In genomic region chr6:122325361-122325975, GRCm38 (mm10) we compare ENCODE assay signal across 32 mouse cellular contexts. TPM values are rescaled to one million over a fixed set of nuclear protein-coding genes. Genes with fewer than 3 reads are reported as not detected.
DNase-seq lines count a peak whose midpoint lies in the region; ATAC-seq and TF ChIP-seq lines count a peak whose summit lies in the region.
"Had no signal": no experiment of that assay in that cellular context is flagged by ENCODE, and none has a peak within 500 bp of the region (broad histone marks: within the 10 kb centered on the region; RNA-seq: fewer than 3 reads in every experiment).

No protein-coding gene starts in this region.

- H3K4me1 ChIP-seq in kidney, adult 2 months (ENCODE audit: control insufficient read depth, insufficient read depth, low read length) = no peaks in the 10 kb centered on the region
- no peaks in the 10 kb centered on the region for H3K4me1 ChIP-seq in stomach, postnatal 0 days (replicated peaks; ENCODE audit: control insufficient read depth, insufficient read depth)
- H3K4me1 ChIP-seq: embryonic facial prominence, embryonic 12.5 days; embryonic facial prominence, embryonic 15.5 days; heart, embryonic 12.5 days; heart, embryonic 15.5 days had no signal

- no peaks in the 10 kb centered on the region for H3K9me3 ChIP-seq in stomach, postnatal 0 days (ENCODE audit: control insufficient read depth, low read length)
- H3K9me3 ChIP-seq: embryonic facial prominence, embryonic 12.5 days; embryonic facial prominence, embryonic 15.5 days; G1E; heart, embryonic 12.5 days; heart, embryonic 15.5 days had no signal

- no peak for TF ChIP-seq EP300 in stomach, postnatal 0 days (optimal IDR thresholded peaks at IDR 0.05)

- peak; percentile 75 for DNase-seq in heart, adult 11 months
- DNase-seq in heart, postnatal 36 days = no peak
- peak; percentile 72 for DNase-seq in kidney, adult 2 months
- no peak for DNase-seq in kidney, postnatal 4 days
- DNase-seq in kidney, postnatal 25 days = peak; percentile 29 to 58
- DNase-seq in kidney, postnatal 10 days = no peak
- DNase-seq in stomach, postnatal 0 days (ENCODE audit: low spot score) = peak; percentile 47
- DNase-seq: adrenal gland, adult 2 months; adrenal gland, postnatal 14 days; cerebellum, adult 11 months; cerebellum, adult 2 months; cerebellum, adult 9-11 months; cerebellum, postnatal 25 days; forebrain, postnatal 0 days; gastrocnemius, adult 2 months; gastrocnemius, postnatal 14 days; heart, adult 18-20 months; heart, postnatal 10 days; heart, postnatal 4 days had no signal

- intact Hi-C loops in heart, postnatal 36 days (cut with DNase I) = no loop called here

- H3K36me3 ChIP-seq in kidney, adult 2 months (ENCODE audit: control insufficient read depth, insufficient read depth, low read length) = no peaks in the 10 kb centered on the region; the same call in 1 of the 2 replicates
- H3K36me3 ChIP-seq in stomach, postnatal 0 days (ENCODE audit: control insufficient read depth, insufficient read depth, low read length) = peaks cover 10% of the 10 kb centered on the region; the same call in 1 of the 2 replicates

- no peak for TF ChIP-seq POLR2A in kidney, adult 2 months (IDR thresholded peaks at IDR 0.05; ENCODE audit: low read depth, low read length)

- 58% methylated on average over 6 of the region's 6 CpGs for WGBS in kidney, adult 2 months
- WGBS in stomach, postnatal 0 days = 79% methylated on average over 6 of the region's 6 CpGs

- no peaks in the 10 kb centered on the region for H3K27me3 ChIP-seq in kidney, adult 2 months (replicated peaks; ENCODE audit: control insufficient read depth, insufficient read depth, low read length)
- no peaks in the 10 kb centered on the region for H3K27me3 ChIP-seq in stomach, postnatal 0 days (ENCODE audit: control insufficient read depth, insufficient read depth, low read length)
- H3K27me3 ChIP-seq: embryonic facial prominence, embryonic 12.5 days; embryonic facial prominence, embryonic 15.5 days; heart, embryonic 12.5 days; heart, embryonic 15.5 days; Patski had no signal

- H3K9ac ChIP-seq in stomach, postnatal 0 days (ENCODE audit: low read length) = no peak overlapping the region
- H3K9ac ChIP-seq: embryonic facial prominence, embryonic 12.5 days; embryonic facial prominence, embryonic 15.5 days; forebrain, postnatal 0 days; heart, embryonic 12.5 days; heart, embryonic 15.5 days; hindbrain, embryonic 14.5 days had no signal

- no peak overlapping the region for H3K4me2 ChIP-seq in stomach, postnatal 0 days (replicated peaks; ENCODE audit: low read depth)
- H3K4me2 ChIP-seq: embryonic facial prominence, embryonic 12.5 days; embryonic facial prominence, embryonic 15.5 days; heart, embryonic 12.5 days; heart, embryonic 15.5 days; hindbrain, embryonic 14.5 days had no signal

- peak overlapping the region; percentile 26 for H3K27ac ChIP-seq in kidney, adult 2 months (ENCODE audit: insufficient read depth, low read depth, low read length)
- H3K27ac ChIP-seq in stomach, postnatal 0 days (replicated peaks) = no peak overlapping the region; the same call in 1 of the 2 replicates
- H3K27ac ChIP-seq: embryonic facial prominence, embryonic 12.5 days; embryonic facial prominence, embryonic 15.5 days; gastrocnemius, adult 2 months; heart, embryonic 15.5 days; hindbrain, embryonic 14.5 days had no signal

- H3K4me3 ChIP-seq in kidney, adult 2 months (ENCODE audit: insufficient read depth, low read depth, low read length) = no peak overlapping the region
- no peak overlapping the region for H3K4me3 ChIP-seq in stomach, postnatal 0 days (ENCODE audit: low read depth, low read length)
- H3K4me3 ChIP-seq: embryonic facial prominence, embryonic 12.5 days; embryonic facial prominence, embryonic 15.5 days; gastrocnemius, adult 2 months; heart, embryonic 12.5 days; heart, embryonic 15.5 days had no signal

- ATAC-seq in stomach, postnatal 0 days (ENCODE audit: low FRiP score, low TSS enrichment) = peak; percentile 81
- no peak for ATAC-seq in activated CD4-positive, CD25-positive, alpha-beta regulatory T cell, adult 4 months
- ATAC-seq: forebrain, embryonic 14.5 days; forebrain, postnatal 0 days; Patski had no signal

- TF ChIP-seq CTCF in kidney, adult 2 months (conservative IDR thresholded peaks at IDR 0.05; ENCODE audit: insufficient read depth, insufficient read length, low read depth, low read length) = no peak
- TF ChIP-seq CTCF in stomach, postnatal 0 days (IDR thresholded peaks at IDR 0.05; ENCODE audit: low read depth) = no peak

RNA-seq across cellular contexts. Expression of gene Phc1, which starts 14.9 kb away (rescaled TPM):
- 10 to 100 TPM; 17.5 to 21.8 TPM for total RNA-seq in heart, postnatal 36 days (2021)
- 27.4 and 39.1 TPM in 2 replicates for polyA plus RNA-seq in kidney, adult 2 months (2012; rRNA removed)
- polyA plus RNA-seq in stomach, postnatal 0 days (2015; fragmentation: Nextera tagmentation; extraction: Ambion mirVana) = 5.3 and 6.1 TPM in 2 replicates
- 1 to 10 TPM; 4.9 to 7.7 TPM for polyA plus RNA-seq in activated CD4-positive, CD25-positive, alpha-beta regulatory T cell, adult 4 months (2017; shearing (Covaris generic))

RNA-seq across cellular contexts. Expression of gene M6pr, which starts 16.9 kb away (rescaled TPM):
- total RNA-seq in heart, postnatal 36 days (2021) = 10 to 100 TPM; 40.8 to 42.8 TPM
- 94.4 and 107 TPM in 2 replicates for polyA plus RNA-seq in kidney, adult 2 months (2012; rRNA removed)
- 103 and 111 TPM in 2 replicates for polyA plus RNA-seq in stomach, postnatal 0 days (2015; fragmentation: Nextera tagmentation; extraction: Ambion mirVana)
- 100 to 1,000 TPM; 227 to 271 TPM for polyA plus RNA-seq in activated CD4-positive, CD25-positive, alpha-beta regulatory T cell, adult 4 months (2017; shearing (Covaris generic))

RNA-seq across cellular contexts. Expression of gene Klrg1, which starts 42.8 kb away (rescaled TPM):
- total RNA-seq in heart, postnatal 36 days (2021) = not detected
- polyA plus RNA-seq in kidney, adult 2 months (2012; rRNA removed) = 0.08 TPM in 1 of 2 replicates, not detected in the other
- 0.08 and 0.15 TPM in 2 replicates for polyA plus RNA-seq in stomach, postnatal 0 days (2015; fragmentation: Nextera tagmentation; extraction: Ambion mirVana)
- 10 to 100 TPM; 32.4 to 41.6 TPM for polyA plus RNA-seq in activated CD4-positive, CD25-positive, alpha-beta regulatory T cell, adult 4 months (2017; shearing (Covaris generic))
- total RNA-seq: adrenal gland, postnatal 14 days; adrenal gland, postnatal 4 days; common myeloid progenitor, adult 5-6 weeks; gastrocnemius, adult 2 months; gastrocnemius, postnatal 14 days; gastrocnemius, postnatal 4 days; heart, postnatal 10 days; heart, postnatal 4 days had no signal
- polyA plus RNA-seq: adrenal gland, adult 2 months; embryonic facial prominence, embryonic 15.5 days; forebrain, embryonic 11.5 days; heart, embryonic 12.5 days; heart, embryonic 15.5 days; Patski had no signal

Comparison
In these comparisons a context has a peak if more than half of its experiments do, and no peak if none do; other contexts are left out.
1. DNase-seq: peak in heart, adult 11 months (single experiment), kidney, adult 2 months (single experiment), kidney, postnatal 25 days (2 of 2) and stomach, postnatal 0 days (single experiment); none in heart, postnatal 36 days (0 of 2), kidney, postnatal 4 days (0 of 2) and kidney, postnatal 10 days (single experiment).
2. RNA of gene Klrg1, which starts 42.8 kb away (polyA plus RNA-seq): 32.4 to 41.6 TPM in activated CD4-positive, CD25-positive, alpha-beta regulatory T cell, adult 4 months; 0.08 to 0.15 TPM in stomach, postnatal 0 days and 0.08 TPM in kidney, adult 2 months; every median in the first group is over 10 times any median in the second.